Mouse (Mus musculus) layer of hippocampus, adult 2 months (tissue): ENCODE data around the gene Rrn3. TPM values are rescaled to one million over a fixed set of nuclear protein-coding genes. Genes with fewer than 3 reads are reported as not detected.

Experiments used
- DNase-seq, 2 experiments: peaks; one replicate each; pipeline ENCODE4 v3.0.0; 2022; ENCODE audit warnings: low spot score in 2 of 2
- H3K27ac ChIP-seq: fragments of 200-600 bp; 2 replicates; pipeline ENCODE4 v1.8.1; 2022
- H3K4me3 ChIP-seq: fragments of 200-600 bp; 2 replicates; pipeline ENCODE4 v1.8.1; 2022; ENCODE audit warnings: mild to moderate bottlenecking
- CTCF ChIP-seq: fragments of 200-600 bp; conservative IDR thresholded peaks from 2 replicates; pipeline ENCODE4 v1.8.1; 2022; ENCODE audit warnings: antibody characterized with exemption, mild to moderate bottlenecking, moderate library complexity
- microRNA-seq, 2 experiments: library from miRNA; unstranded; fragments of <30 nt; microRNA quantifications; one replicate each; pipeline ENCODE4 v1.2.0; 2021
- total RNA-seq, 2 experiments: library from RNA; stranded (reverse); gene quantifications; 2 replicates each; pipeline ENCODE4 v1.2.3; 2021

Rrn3 gene
- total RNA-seq, 2 experiments from 2014 or later = 47.2 to 51.4 TPM

GRCm38 (mm10) chr16:13834382-13834781 lies 53.9 kb downstream of the Rrn3 start:
- Histone ChIP-seq H3K27ac (no peak overlapping the region), H3K4me3 (no peak overlapping the region)
- no peak for TF ChIP-seq CTCF
- DNase-seq = no peak

- no peak overlapping the region for H3K27ac ChIP-seq
- no peak overlapping the region for H3K4me3 ChIP-seq
- no peak for TF ChIP-seq CTCF
- no peak for DNase-seq
Observed at GRCm38 (mm10) chr16:13840056-13840455, 59.5 kb downstream of the Rrn3 start.

- no peak for DNase-seq
- no peak overlapping the region for H3K4me3 ChIP-seq
- H3K27ac ChIP-seq = no peak overlapping the region
- TF ChIP-seq CTCF = no peak
Observed at GRCm38 (mm10) chr16:13840956-13841355, 60.4 kb downstream of the Rrn3 start.

GRCm38 (mm10) chr16:13845031-13845430 lies 64.5 kb downstream of the Rrn3 start:
- TF ChIP-seq CTCF = no peak
- DNase-seq = no peak
- no peak overlapping the region for H3K4me3 ChIP-seq
- no peak overlapping the region for H3K27ac ChIP-seq

- no peak for TF ChIP-seq CTCF
- Histone ChIP-seq H3K27ac (no peak overlapping the region), H3K4me3 (no peak overlapping the region)
- no peak for DNase-seq
Observed at GRCm38 (mm10) chr16:13846675-13847074, 66.2 kb downstream of the Rrn3 start.

GRCm38 (mm10) chr16:13848310-13848709 lies 67.8 kb downstream of the Rrn3 start:
- Histone ChIP-seq H3K4me3 (no peak overlapping the region), H3K27ac (no peak overlapping the region)
- no peak for TF ChIP-seq CTCF
- DNase-seq = no peak

- no peak for TF ChIP-seq CTCF
- DNase-seq = no peak
- no peak overlapping the region for H3K27ac ChIP-seq
- H3K4me3 ChIP-seq = no peak overlapping the region
Observed at GRCm38 (mm10) chr16:13851446-13851845, 70.9 kb downstream of the Rrn3 start.

- Histone ChIP-seq H3K4me3 (no peak overlapping the region), H3K27ac (no peak overlapping the region)
- no peak for DNase-seq
- TF ChIP-seq CTCF = no peak
Observed at GRCm38 (mm10) chr16:13853886-13854285, 73.4 kb downstream of the Rrn3 start.

Small RNA genes lying within 50 kb of the gene (microRNA-seq; reads per million reads assigned to microRNA genes)
- 0 reads per million in 2 experiments for gene Gm27734

Other genes with a start within 250 kb of the Rrn3 start
- gene Parn, start 112.5 kb upstream of the Rrn3 start, total RNA-seq = 10 to 100 TPM; 23.5 to 25.6 TPM
- 10 to 100 TPM; 40.0 to 45.2 TPM for gene Bfar, start 108.8 kb upstream of the Rrn3 start, total RNA-seq
- 1 to 10 TPM; 3.5 to 4.0 TPM for gene 3110001I22Rik, start 108.8 kb upstream of the Rrn3 start, total RNA-seq
- gene Pla2g10, start 49.7 kb upstream of the Rrn3 start, total RNA-seq = not detected
- 10 to 100 TPM; 79.9 to 83.7 TPM for gene Ntan1, start 38.1 kb downstream of the Rrn3 start, total RNA-seq
- gene Pdxdc1, start 122.4 kb downstream of the Rrn3 start, total RNA-seq = 10 to 100 TPM; 72.8 to 74.1 TPM
- gene Mpv17l, start 122.5 kb downstream of the Rrn3 start, total RNA-seq = 10 to 100 TPM; 67.5 to 71.3 TPM
- gene 2900011O08Rik, start 205.9 kb downstream of the Rrn3 start, total RNA-seq = 100 to 1,000 TPM; 248 to 261 TPM
- gene Ifitm7, start 206.2 kb downstream of the Rrn3 start, total RNA-seq = 1 to 10 TPM; 1.8 to 2.4 TPM